18 mouse cellular contexts compared by ENCODE assay signal in the genomic region with DNA sequence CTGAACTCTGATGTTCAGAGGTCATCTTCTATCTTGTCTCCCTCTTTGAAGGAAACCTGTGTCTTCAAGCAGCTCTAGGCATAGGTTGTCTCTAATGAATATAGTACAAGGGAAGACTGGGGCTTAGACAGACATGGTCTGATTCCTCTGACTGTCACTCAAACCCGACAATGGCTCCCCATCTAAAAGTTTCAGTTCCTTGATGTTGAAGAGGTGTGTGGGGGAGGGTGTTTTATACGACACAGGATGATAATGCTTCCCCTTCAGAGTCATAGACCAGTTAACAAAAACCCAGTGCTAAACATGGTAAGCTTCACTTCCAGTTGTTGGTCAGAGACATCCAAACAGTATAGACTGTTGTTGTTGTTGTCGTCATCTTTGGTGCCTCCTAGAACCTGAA.
DNase-seq lines count a peak whose midpoint lies in the region; ATAC-seq and TF ChIP-seq lines count a peak whose summit lies in the region.
"Had no signal": no experiment of that assay in that cellular context is flagged by ENCODE, and none has a peak within 500 bp of the region (broad histone marks: within the 10 kb centered on the region; RNA-seq: fewer than 3 reads in every experiment).

No protein-coding gene starts in this region.

- no peak for TF ChIP-seq POLR2A in spleen, adult 2 months (IDR thresholded peaks at IDR 0.05; ENCODE audit: low read depth, low read length)
- no peak for TF ChIP-seq POLR2A in bone marrow, adult 2 months (IDR thresholded peaks at IDR 0.05; ENCODE audit: borderline replicate concordance, control insufficient read depth, low read depth, low read length)

- no peak overlapping the region for H3K9ac ChIP-seq in forebrain, embryonic 11.5 days (ENCODE audit: low read length)
- no peak overlapping the region for H3K9ac ChIP-seq in forebrain, embryonic 12.5 days
- H3K9ac ChIP-seq in kidney, embryonic 15.5 days = no peak overlapping the region
- H3K9ac ChIP-seq: embryonic facial prominence, embryonic 13.5 days; limb, embryonic 13.5 days; liver, embryonic 14.5 days had no signal

- H3K36me3 ChIP-seq in forebrain, embryonic 11.5 days (ENCODE audit: control insufficient read depth, insufficient read depth, low read length) = no peaks in the 10 kb centered on the region
- no peaks in the 10 kb centered on the region for H3K36me3 ChIP-seq in forebrain, embryonic 12.5 days (replicated peaks)
- H3K36me3 ChIP-seq in spleen, adult 2 months (ENCODE audit: control insufficient read depth, insufficient read depth, low read length) = no peaks in the 10 kb centered on the region
- no peaks in the 10 kb centered on the region for H3K36me3 ChIP-seq in kidney, embryonic 15.5 days
- H3K36me3 ChIP-seq: embryonic facial prominence, embryonic 13.5 days; limb, embryonic 13.5 days had no signal

- DNase-seq in forebrain, embryonic 11.5 days (ENCODE audit: low spot score) = peak; percentile 11
- peak; percentile 64 to 88 for DNase-seq in spleen, adult 2 months (ENCODE audit: low read depth in 1 of 2, low spot score in 2 of 2)
- no peak for DNase-seq in spleen, adult 18-20 months
- DNase-seq in naive thymus-derived CD4-positive, alpha-beta T cell, adult 2 months (ENCODE audit: low read depth) = peak; percentile 39
- no peak for DNase-seq in thymus, postnatal 14 days
- DNase-seq: adrenal gland, adult 8-10 months; cerebellum, postnatal 10 days had no signal

- 96% methylated on average over 3 of the region's 3 CpGs for WGBS in forebrain, embryonic 11.5 days
- 95% methylated on average over 3 of the region's 3 CpGs for WGBS in forebrain, embryonic 12.5 days
- WGBS in spleen, adult 2 months = 29% methylated on average over 3 of the region's 3 CpGs
- WGBS in bone marrow, adult 2 months = 48% methylated on average over 3 of the region's 3 CpGs
- WGBS in kidney, embryonic 15.5 days = 86% methylated on average over 3 of the region's 3 CpGs

- H3K27ac ChIP-seq in forebrain, embryonic 11.5 days (ENCODE audit: low read depth, low read length) = no peak overlapping the region
- H3K27ac ChIP-seq in forebrain, embryonic 12.5 days = no peak overlapping the region
- H3K27ac ChIP-seq in spleen, adult 2 months (ENCODE audit: insufficient read depth, low read length) = peak overlapping the region; percentile 88
- H3K27ac ChIP-seq in bone marrow, adult 2 months (ENCODE audit: control insufficient read depth, insufficient read depth, low read depth, low read length, poor library complexity) = peak overlapping the region; percentile 74
- H3K27ac ChIP-seq in kidney, embryonic 15.5 days = no peak overlapping the region
- H3K27ac ChIP-seq: embryonic facial prominence, embryonic 13.5 days; kidney, postnatal 0 days; limb, embryonic 13.5 days; liver, embryonic 14.5 days had no signal

- peaks cover 11% of the 10 kb centered on the region; the same call in 1 of the 2 replicates for H3K4me1 ChIP-seq in forebrain, embryonic 11.5 days (replicated peaks; ENCODE audit: control insufficient read depth, insufficient read depth, low read length)
- H3K4me1 ChIP-seq in forebrain, embryonic 12.5 days = peaks cover 17% of the 10 kb centered on the region
- H3K4me1 ChIP-seq in spleen, adult 2 months (ENCODE audit: control insufficient read depth, insufficient read depth, insufficient read length) = peaks cover 46% of the 10 kb centered on the region
- H3K4me1 ChIP-seq in bone marrow, adult 2 months (ENCODE audit: control insufficient read depth, insufficient read depth, low read length) = peaks cover 12% of the 10 kb centered on the region
- peaks cover 41% of the 10 kb centered on the region for H3K4me1 ChIP-seq in kidney, embryonic 15.5 days

- no peak overlapping the region for H3K4me3 ChIP-seq in forebrain, embryonic 11.5 days (ENCODE audit: low read depth, low read length)
- H3K4me3 ChIP-seq in forebrain, embryonic 12.5 days (replicated peaks) = no peak overlapping the region
- H3K4me3 ChIP-seq in spleen, adult 2 months (ENCODE audit: extremely low read depth, insufficient read depth, insufficient read length) = no peak overlapping the region
- no peak overlapping the region for H3K4me3 ChIP-seq in bone marrow, adult 2 months (replicated peaks; ENCODE audit: control insufficient read depth, low read depth, low read length)
- H3K4me3 ChIP-seq in kidney, embryonic 15.5 days (replicated peaks) = no peak overlapping the region
- H3K4me3 ChIP-seq: embryonic facial prominence, embryonic 13.5 days; limb, embryonic 13.5 days had no signal

- no peak for ATAC-seq in forebrain, embryonic 11.5 days (replicated peaks; ENCODE audit: low FRiP score)
- ATAC-seq in forebrain, embryonic 12.5 days (ENCODE audit: low FRiP score) = no peak
- no peak for ATAC-seq in kidney, embryonic 15.5 days (replicated peaks; ENCODE audit: low FRiP score)
- ATAC-seq: forebrain, embryonic 16.5 days; hindbrain, embryonic 16.5 days; intestine, postnatal 0 days; lung, postnatal 0 days had no signal

- H3K4me2 ChIP-seq in forebrain, embryonic 11.5 days (ENCODE audit: low read depth, low read length, severe bottlenecking) = no peak overlapping the region
- no peak overlapping the region for H3K4me2 ChIP-seq in forebrain, embryonic 12.5 days
- no peak overlapping the region for H3K4me2 ChIP-seq in kidney, embryonic 15.5 days
- H3K4me2 ChIP-seq: embryonic facial prominence, embryonic 13.5 days; limb, embryonic 13.5 days had no signal

- H3K27me3 ChIP-seq in forebrain, embryonic 11.5 days (ENCODE audit: control insufficient read depth, insufficient read depth, low read length) = no peaks in the 10 kb centered on the region
- H3K27me3 ChIP-seq in forebrain, embryonic 12.5 days = no peaks in the 10 kb centered on the region
- H3K27me3 ChIP-seq in spleen, adult 2 months (ENCODE audit: control insufficient read depth, insufficient read depth, low read length) = no peaks in the 10 kb centered on the region
- no peaks in the 10 kb centered on the region for H3K27me3 ChIP-seq in kidney, embryonic 15.5 days
- H3K27me3 ChIP-seq: embryonic facial prominence, embryonic 13.5 days; limb, embryonic 13.5 days had no signal

- no peaks in the 10 kb centered on the region for H3K9me3 ChIP-seq in forebrain, embryonic 11.5 days (ENCODE audit: control insufficient read depth, low read length)
- no peaks in the 10 kb centered on the region for H3K9me3 ChIP-seq in forebrain, embryonic 12.5 days
- H3K9me3 ChIP-seq in kidney, embryonic 15.5 days (replicated peaks) = 0 out of 2 replicates have a peak, but pooled peaks cover under 1% of the 10 kb centered on the region
- H3K9me3 ChIP-seq: embryonic facial prominence, embryonic 13.5 days; limb, embryonic 13.5 days had no signal

- no peak for TF ChIP-seq CTCF in spleen, adult 2 months (IDR thresholded peaks at IDR 0.05; ENCODE audit: extremely low read depth, insufficient read depth, insufficient read length, insufficient replicate concordance)
- TF ChIP-seq CTCF in bone marrow, adult 2 months (IDR thresholded peaks at IDR 0.05; ENCODE audit: control insufficient read depth, insufficient read depth, low read length) = no peak

Comparison
In these comparisons a context has a peak if more than half of its experiments do, and no peak if none do; other contexts are left out.
1. DNase-seq: peak in forebrain, embryonic 11.5 days (single experiment), spleen, adult 2 months (2 of 2) and naive thymus-derived CD4-positive, alpha-beta T cell, adult 2 months (single experiment); none in spleen, adult 18-20 months (0 of 2) and thymus, postnatal 14 days (single experiment).
2. H3K27ac ChIP-seq: peak in spleen, adult 2 months (single experiment) and bone marrow, adult 2 months (single experiment); none in forebrain, embryonic 11.5 days (single experiment), forebrain, embryonic 12.5 days (single experiment) and kidney, embryonic 15.5 days (single experiment).